Mouse (Mus musculus) CH12.LX (cell line): ENCODE data around the gene B3gnt7.

ENCODE experiments used
- CTCF ChIP-seq, 2 experiments: IDR thresholded peaks in 1 of 2; conservative IDR thresholded peaks in 1 of 2; 2 replicates each; pipeline ENCODE4 v1.5.1; 2011 to 2012; ENCODE audit warnings: low read depth in 2 of 2, low read length in 2 of 2, improper control_type of control experiment in 1 of 2, inconsistent platforms in 1 of 2, mild to moderate bottlenecking in 1 of 2, moderate library complexity in 1 of 2
- EP300 ChIP-seq: IDR thresholded peaks from 2 replicates; pipeline ENCODE4 v1.6.1; 2011; ENCODE audit warnings: low read length, improper control_type of control experiment
- ETS1 ChIP-seq: conservative IDR thresholded peaks from 2 replicates; pipeline ENCODE4 v1.6.1; 2012; ENCODE audit warnings: low read depth, mild to moderate bottlenecking, inconsistent platforms, low read length, improper control_type of control experiment, moderate library complexity
- IRF4 ChIP-seq: IDR thresholded peaks from 2 replicates; pipeline ENCODE4 v1.6.1; 2014; ENCODE audit warnings: low read depth, mild to moderate bottlenecking, inconsistent platforms, low read length, improper control_type of control experiment
- MAX ChIP-seq: IDR thresholded peaks from 2 replicates; pipeline ENCODE4 v1.6.1; 2011; ENCODE audit warnings: low read length, improper control_type of control experiment
- POLR2A ChIP-seq: IDR thresholded peaks from 2 replicates; pipeline ENCODE4 v1.6.1; 2011; ENCODE audit warnings: low read depth, mild to moderate bottlenecking, improper control_type of control experiment, low read length
- POLR2AphosphoS2 ChIP-seq: IDR thresholded peaks from 2 replicates; pipeline ENCODE4 v1.6.1; 2011; ENCODE audit warnings: low read depth, low read length, improper control_type of control experiment
- RAD21 ChIP-seq: IDR thresholded peaks from 2 replicates; pipeline ENCODE4 v1.6.1; 2011; ENCODE audit warnings: low read depth, mild to moderate bottlenecking, low read length, improper control_type of control experiment, moderate library complexity
- SIN3A ChIP-seq: IDR thresholded peaks from 2 replicates; pipeline ENCODE4 v1.6.1; 2012; ENCODE audit warnings: low read length, improper control_type of control experiment, inconsistent platforms
- ZMIZ1 ChIP-seq: IDR thresholded peaks from 2 replicates; pipeline ENCODE4 v1.6.1; 2012; ENCODE audit warnings: low read depth, mild to moderate bottlenecking, inconsistent platforms, low read length, improper control_type of control experiment
- ZNF384 ChIP-seq: IDR thresholded peaks from 2 replicates; pipeline ENCODE4 v1.6.1; 2012; ENCODE audit warnings: low read depth, low read length, improper control_type of control experiment, inconsistent platforms

- TF ChIP-seq RAD21 (no peak), CTCF (conservative IDR thresholded peaks at IDR 0.05 in 1 of 2, IDR thresholded peaks at IDR 0.05 in 1 of 2; ENCODE audit: low read depth in 2 of 2, low read length in 2 of 2) (no peak), POLR2AphosphoS2 (no peak), POLR2A (no peak), ZNF384 (no peak), ZMIZ1 (no peak), SIN3A (no peak), IRF4 (no peak), MAX (no peak), EP300 (no peak), ETS1 (no peak)
Observed at GRCm38 (mm10) chr1:86307177-86307762, 4.6 kb downstream of the B3gnt7 start.
